Mouse (Mus musculus) MEL (cell line): ENCODE data around the gene Olfr552.

ENCODE experiments used
- CTCF ChIP-seq, 3 experiments: IDR thresholded peaks in 2 of 3; conservative IDR thresholded peaks in 1 of 3; 2 replicates each; pipeline ENCODE4 v1.5.1; 2011 to 2012; ENCODE audit warnings: low read length in 3 of 3, low read depth in 2 of 3, mild to moderate bottlenecking in 2 of 3, improper control_type of control experiment in 1 of 3, inconsistent platforms in 1 of 3, mixed read lengths in 1 of 3, moderate library complexity in 1 of 3; ENCODE audit not compliant: control insufficient read depth in 1 of 3, insufficient read depth in 1 of 3, poor library complexity in 1 of 3, severe bottlenecking in 1 of 3
- E2F4 ChIP-seq: IDR thresholded peaks from 2 replicates; pipeline ENCODE4 v1.6.1; 2011; ENCODE audit warnings: low read depth, low read length, improper control_type of control experiment, borderline replicate concordance
- HCFC1 ChIP-seq: IDR thresholded peaks from 2 replicates; pipeline ENCODE4 v1.6.1; 2012; ENCODE audit warnings: low read depth, mild to moderate bottlenecking, inconsistent platforms, low read length, improper control_type of control experiment, moderate library complexity
- MAX ChIP-seq: IDR thresholded peaks from 2 replicates; pipeline ENCODE4 v1.6.1; 2011; ENCODE audit warnings: low read length, improper control_type of control experiment
- POLR2AphosphoS2 ChIP-seq: IDR thresholded peaks from 2 replicates; pipeline ENCODE4 v1.6.1; 2011; ENCODE audit warnings: low read length, improper control_type of control experiment
- SIN3A ChIP-seq: IDR thresholded peaks from 2 replicates; pipeline ENCODE4 v1.6.1; 2012; ENCODE audit warnings: low read length, improper control_type of control experiment, inconsistent platforms
- TBP ChIP-seq: IDR thresholded peaks from 2 replicates; pipeline ENCODE4 v1.8.0; 2011; ENCODE audit warnings: low read depth, low read length, improper control_type of control experiment
- TCF12 ChIP-seq: IDR thresholded peaks from 2 replicates; pipeline ENCODE4 v1.6.1; 2014; ENCODE audit warnings: low read depth, mild to moderate bottlenecking, inconsistent platforms, low read length, improper control_type of control experiment, moderate library complexity
- USF1 ChIP-seq: IDR thresholded peaks from 2 replicates; pipeline ENCODE4 v1.6.1; 2014; ENCODE audit warnings: low read depth, mild to moderate bottlenecking, inconsistent platforms, low read length, improper control_type of control experiment, moderate library complexity
- ZMIZ1 ChIP-seq: IDR thresholded peaks from 2 replicates; pipeline ENCODE4 v1.6.1; 2012; ENCODE audit warnings: low read depth, mild to moderate bottlenecking, inconsistent platforms, low read length, improper control_type of control experiment, moderate library complexity
- ZNF384 ChIP-seq: IDR thresholded peaks from 2 replicates; pipeline ENCODE4 v1.6.1; 2012; ENCODE audit warnings: low read depth, mild to moderate bottlenecking, inconsistent platforms, low read length, improper control_type of control experiment

DNA sequence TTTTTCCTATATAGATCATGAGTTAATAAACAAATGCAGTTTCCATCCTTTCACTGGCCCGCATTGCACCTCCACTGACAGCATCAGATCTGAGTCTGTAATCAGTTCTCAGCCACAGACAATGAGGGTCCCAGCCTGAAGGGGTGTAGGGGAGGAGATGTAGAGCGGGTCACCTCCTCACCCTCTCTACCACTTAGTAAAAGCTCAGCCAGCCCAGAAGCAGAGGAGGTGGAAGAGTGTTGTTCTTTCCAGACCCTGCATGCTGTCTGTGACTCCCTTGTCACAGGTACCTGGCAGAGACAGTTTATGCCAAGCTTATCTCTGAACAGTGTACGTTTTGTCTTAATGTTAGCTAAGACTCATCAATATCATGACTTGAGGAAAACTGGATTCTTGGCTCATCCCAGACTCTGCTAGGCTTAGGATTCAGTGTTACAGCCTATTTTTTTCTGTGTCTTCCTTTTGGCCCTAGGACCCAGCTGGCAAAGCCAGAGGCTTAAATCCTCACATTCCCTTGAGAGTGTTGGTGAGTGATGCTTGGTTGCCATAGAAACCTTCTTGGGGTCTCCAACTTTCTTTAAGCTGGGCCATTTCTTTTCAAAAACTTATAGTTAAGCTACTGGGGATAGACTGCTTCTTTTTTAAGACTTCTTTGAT is 24.3 kb upstream of the Olfr552 start:
- no peak for TF ChIP-seq TBP
- TF ChIP-seq CTCF (IDR thresholded peaks at IDR 0.05 in 2 of 3, conservative IDR thresholded peaks at IDR 0.05 in 1 of 3; ENCODE audit: control insufficient read depth in 1 of 3, insufficient read depth in 1 of 3, low read depth in 2 of 3, low read length in 3 of 3, poor library complexity in 1 of 3, severe bottlenecking in 1 of 3): no peak
- no peak for TF ChIP-seq HCFC1
- no peak for TF ChIP-seq ZNF384
- no peak for TF ChIP-seq SIN3A
- TF ChIP-seq USF1: no peak
- TF ChIP-seq MAX: no peak
- TF ChIP-seq TCF12: no peak
- TF ChIP-seq ZMIZ1: no peak
- TF ChIP-seq POLR2AphosphoS2: no peak
- TF ChIP-seq E2F4: no peak
